Mouse (Mus musculus): ENCODE results near the gene Mta2. TPM values are rescaled to one million over a fixed set of nuclear protein-coding genes. Genes with fewer than 3 reads are reported as not detected.

Mta2 gene
- total and polyA plus RNA-seq, 3 experiments, result 76.9 to 183 (median 177) TPM

DNA sequence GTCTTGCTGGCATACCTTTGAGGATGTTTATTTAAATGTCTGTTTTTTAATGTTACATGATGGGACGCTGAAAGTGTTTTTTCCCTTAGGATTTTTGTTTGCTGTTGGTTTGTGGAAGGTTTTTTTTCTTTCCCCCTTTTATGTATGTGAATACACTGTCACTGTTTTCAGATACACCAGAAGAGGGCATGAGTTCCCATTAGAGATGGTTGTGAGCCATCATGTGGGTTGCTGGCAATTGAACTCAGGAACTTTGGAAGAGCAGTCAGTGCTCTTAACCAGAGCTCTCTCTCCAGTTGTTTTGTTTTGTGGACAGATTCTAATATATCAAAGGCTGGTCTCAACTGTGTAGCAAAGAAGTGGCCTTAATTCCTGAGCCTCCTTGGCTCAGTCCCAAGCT, 33.0 kb downstream of the Mta2 start:
- Histone ChIP-seq H3K27me3 (ENCODE audit: insufficient read depth, low read length) (no peaks in the 10 kb centered on the region), H3K9me3 (replicated peaks) (no peaks in the 10 kb centered on the region), H3K36me3 (replicated peaks) (peaks cover 99% of the 10 kb centered on the region), H3K4me1 (ENCODE audit: insufficient read depth, low read depth, low read length) (peaks cover 88% of the 10 kb centered on the region), H3K4me3 (ENCODE audit: low read depth, low read length) (peak overlapping the region; percentile 13; the same call in 1 of the 2 replicates)
- ATAC-seq (ENCODE audit: extremely low read depth, insufficient number of reproducible peaks, low FRiP score, poor library complexity, severe bottlenecking), result no peak
- no peak for TF ChIP-seq GATA1 (IDR thresholded peaks at IDR 0.05; ENCODE audit: borderline replicate concordance, low read length)
- no peak for TF ChIP-seq POLR2AphosphoS5 (IDR thresholded peaks at IDR 0.05; ENCODE audit: insufficient replicate concordance, low read depth, low read length)
- TF ChIP-seq CTCF (IDR thresholded peaks at IDR 0.05; ENCODE audit: low read depth, low read length), result no peak
- no peak for TF ChIP-seq TAL1 (conservative IDR thresholded peaks at IDR 0.05; ENCODE audit: low read depth, low read length)
- no peak for TF ChIP-seq GATA2 (IDR thresholded peaks at IDR 0.05; ENCODE audit: borderline replicate concordance, low read depth, low read length)
- DNase-seq (ENCODE audit: low spot score), result no peak

DNA sequence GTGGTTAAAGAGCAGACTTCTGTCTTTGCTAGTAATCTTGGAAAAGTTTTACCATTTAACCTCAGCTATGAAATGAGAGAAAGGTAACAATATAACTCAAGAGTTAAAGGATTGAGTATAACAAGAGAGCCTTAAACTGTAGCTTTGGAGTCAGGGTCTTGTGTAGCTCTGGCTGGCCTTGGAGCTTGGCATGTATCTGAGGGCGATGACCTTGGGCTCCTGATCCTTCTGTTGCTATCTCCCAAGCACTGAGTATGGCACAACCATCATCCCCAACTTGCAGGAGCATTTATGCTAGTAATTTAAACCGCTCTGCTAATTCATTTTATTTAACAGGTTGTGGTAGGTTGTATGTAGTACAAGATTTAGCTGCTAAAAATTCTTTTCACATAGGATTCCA, 33.8 kb downstream of the Mta2 start:
- DNase-seq (ENCODE audit: low spot score) (no peak), ATAC-seq (ENCODE audit: extremely low read depth, insufficient number of reproducible peaks, low FRiP score, poor library complexity, severe bottlenecking) (no peak)
- Histone ChIP-seq H3K36me3 (replicated peaks) (peaks cover 99% of the 10 kb centered on the region), H3K9me3 (replicated peaks) (no peaks in the 10 kb centered on the region), H3K27me3 (ENCODE audit: insufficient read depth, low read length) (no peaks in the 10 kb centered on the region), H3K4me3 (ENCODE audit: low read depth, low read length) (no peak overlapping the region), H3K4me1 (ENCODE audit: insufficient read depth, low read depth, low read length) (peaks cover 88% of the 10 kb centered on the region)
- TF ChIP-seq GATA1 (IDR thresholded peaks at IDR 0.05; ENCODE audit: borderline replicate concordance, low read length) (no peak), CTCF (IDR thresholded peaks at IDR 0.05; ENCODE audit: low read depth, low read length) (no peak), TAL1 (conservative IDR thresholded peaks at IDR 0.05; ENCODE audit: low read depth, low read length) (no peak), GATA2 (IDR thresholded peaks at IDR 0.05; ENCODE audit: borderline replicate concordance, low read depth, low read length) (no peak), POLR2AphosphoS5 (IDR thresholded peaks at IDR 0.05; ENCODE audit: insufficient replicate concordance, low read depth, low read length) (no peak)

DNA sequence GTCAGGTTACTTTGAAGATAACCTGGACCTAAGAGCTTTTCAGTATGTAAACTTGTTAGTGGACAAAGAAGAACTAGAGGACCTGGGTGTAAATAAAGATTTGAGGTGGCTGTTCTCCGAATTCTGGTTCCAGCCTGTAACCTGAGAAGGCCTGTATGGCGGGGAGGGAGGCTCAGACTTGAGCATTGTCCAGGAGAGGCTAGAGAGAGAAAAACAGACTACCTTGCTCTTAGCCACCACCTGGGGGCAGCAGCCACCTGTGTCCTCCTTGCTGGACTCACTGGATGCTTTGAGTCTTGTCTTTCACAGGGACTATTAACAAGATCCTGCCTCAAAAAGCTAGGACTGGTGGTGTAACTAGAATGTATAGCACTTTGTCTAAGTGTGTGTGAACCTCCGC, 34.9 kb downstream of the Mta2 start:
- TF ChIP-seq CTCF (IDR thresholded peaks at IDR 0.05; ENCODE audit: low read depth, low read length) (peak; percentile 47; the same call in 1 of the 2 replicates), GATA1 (IDR thresholded peaks at IDR 0.05; ENCODE audit: borderline replicate concordance, low read length) (no peak), GATA2 (IDR thresholded peaks at IDR 0.05; ENCODE audit: borderline replicate concordance, low read depth, low read length) (no peak)
- Histone ChIP-seq H3K27me3 (ENCODE audit: insufficient read depth, low read length) (no peaks in the 10 kb centered on the region), H3K4me3 (ENCODE audit: low read depth, low read length) (no peak overlapping the region), H3K9me3 (replicated peaks) (no peaks in the 10 kb centered on the region), H3K4me1 (ENCODE audit: insufficient read depth, low read depth, low read length) (peaks cover 88% of the 10 kb centered on the region), H3K36me3 (replicated peaks) (peaks cover 98% of the 10 kb centered on the region)
- ATAC-seq (ENCODE audit: extremely low read depth, insufficient number of reproducible peaks, low FRiP score, poor library complexity, severe bottlenecking) (no peak), DNase-seq (ENCODE audit: low spot score) (no peak)

DNA sequence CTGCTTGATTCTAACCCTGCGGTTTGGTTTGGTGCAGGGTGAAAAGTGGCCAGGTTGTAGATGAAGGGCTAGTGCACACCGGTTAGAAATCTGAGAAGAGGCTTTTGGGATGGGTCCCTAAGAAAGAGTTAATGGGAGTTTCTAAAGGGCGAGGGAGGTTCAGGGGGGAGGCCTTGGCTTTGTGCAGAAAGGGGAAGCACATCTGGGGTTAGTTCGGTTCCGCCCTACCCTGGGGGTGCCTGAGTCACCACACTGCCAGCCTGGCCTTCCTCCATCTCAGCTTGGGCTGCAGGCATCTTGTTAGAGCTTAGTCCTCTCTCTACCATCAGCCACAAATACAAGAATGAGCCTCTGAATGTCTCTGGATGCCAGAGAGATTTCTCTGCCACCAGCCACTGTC, 39.1 kb downstream of the Mta2 start:
- H3K9me3 ChIP-seq (replicated peaks), result no peaks in the 10 kb centered on the region
- TF ChIP-seq GATA2 (IDR thresholded peaks at IDR 0.05; ENCODE audit: borderline replicate concordance, low read depth, low read length) (no peak), GATA1 (IDR thresholded peaks at IDR 0.05; ENCODE audit: borderline replicate concordance, low read length) (no peak), TAL1 (conservative IDR thresholded peaks at IDR 0.05; ENCODE audit: low read depth, low read length) (no peak), CTCF (IDR thresholded peaks at IDR 0.05; ENCODE audit: low read depth, low read length) (no peak), POLR2AphosphoS5 (IDR thresholded peaks at IDR 0.05; ENCODE audit: insufficient replicate concordance, low read depth, low read length) (no peak)
- DNase-seq (ENCODE audit: low spot score), result peak; percentile 57
- ATAC-seq (ENCODE audit: extremely low read depth, insufficient number of reproducible peaks, low FRiP score, poor library complexity, severe bottlenecking), result peak; percentile 37; the same call in 1 of the 2 replicates
- H3K36me3 ChIP-seq (replicated peaks), result peaks cover 71% of the 10 kb centered on the region
- peaks cover 83% of the 10 kb centered on the region for H3K4me1 ChIP-seq (ENCODE audit: insufficient read depth, low read depth, low read length)
- no peaks in the 10 kb centered on the region for H3K27me3 ChIP-seq (ENCODE audit: insufficient read depth, low read length)
- H3K4me3 ChIP-seq (ENCODE audit: low read depth, low read length), result no peak overlapping the region

DNA sequence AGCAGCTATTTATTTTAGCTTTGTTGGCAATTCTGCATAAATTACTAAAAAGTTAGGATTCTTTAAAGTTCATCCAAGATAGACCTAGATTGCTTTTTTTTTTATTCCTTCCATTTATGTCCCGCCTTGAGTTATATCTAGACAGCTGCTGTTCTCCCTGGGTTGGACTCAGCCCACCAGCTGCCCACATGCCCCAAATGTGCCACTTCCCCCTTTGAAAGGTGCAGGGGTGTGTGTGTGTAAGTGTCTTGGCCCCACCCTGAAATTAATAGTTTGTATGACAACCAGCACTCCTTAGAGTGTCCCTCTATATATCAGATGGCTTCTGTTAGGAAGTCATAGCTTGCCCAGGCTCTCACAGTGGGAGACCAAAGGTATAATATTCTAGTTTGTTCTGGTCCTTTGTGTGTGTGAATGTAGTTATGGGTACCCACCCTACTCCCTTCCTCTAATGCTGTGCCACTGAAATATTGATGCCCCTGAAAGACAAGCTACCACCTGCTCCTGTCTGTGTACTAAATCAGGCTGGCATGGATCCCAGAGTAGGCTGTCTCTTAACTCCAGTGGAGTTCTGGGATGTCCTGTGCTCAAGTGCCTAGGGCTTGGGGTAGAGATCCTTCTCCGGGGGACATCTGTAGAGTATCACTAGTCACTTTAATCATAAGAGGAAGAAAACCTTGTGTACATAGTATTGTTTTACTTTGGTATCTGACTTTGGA, 39.9 kb downstream of the Mta2 start:
- H3K36me3 ChIP-seq (replicated peaks), result peaks cover 62% of the 10 kb centered on the region
- ATAC-seq (ENCODE audit: extremely low read depth, insufficient number of reproducible peaks, low FRiP score, poor library complexity, severe bottlenecking) (no peak), DNase-seq (ENCODE audit: low spot score) (no peak)
- H3K4me1 ChIP-seq (ENCODE audit: insufficient read depth, low read depth, low read length), result peaks cover 74% of the 10 kb centered on the region
- TF ChIP-seq GATA1 (IDR thresholded peaks at IDR 0.05; ENCODE audit: borderline replicate concordance, low read length), result no peak
- TF ChIP-seq GATA2 (IDR thresholded peaks at IDR 0.05; ENCODE audit: borderline replicate concordance, low read depth, low read length), result no peak
- TF ChIP-seq TAL1 (conservative IDR thresholded peaks at IDR 0.05; ENCODE audit: low read depth, low read length), result no peak
- TF ChIP-seq POLR2AphosphoS5 (IDR thresholded peaks at IDR 0.05; ENCODE audit: insufficient replicate concordance, low read depth, low read length), result no peak; the same call in 1 of the 2 replicates
- no peak for TF ChIP-seq CTCF (IDR thresholded peaks at IDR 0.05; ENCODE audit: low read depth, low read length)
- no peaks in the 10 kb centered on the region for H3K9me3 ChIP-seq (replicated peaks)
- no peak overlapping the region for H3K4me3 ChIP-seq (ENCODE audit: low read depth, low read length)
- H3K27me3 ChIP-seq (ENCODE audit: insufficient read depth, low read length), result no peaks in the 10 kb centered on the region

DNA sequence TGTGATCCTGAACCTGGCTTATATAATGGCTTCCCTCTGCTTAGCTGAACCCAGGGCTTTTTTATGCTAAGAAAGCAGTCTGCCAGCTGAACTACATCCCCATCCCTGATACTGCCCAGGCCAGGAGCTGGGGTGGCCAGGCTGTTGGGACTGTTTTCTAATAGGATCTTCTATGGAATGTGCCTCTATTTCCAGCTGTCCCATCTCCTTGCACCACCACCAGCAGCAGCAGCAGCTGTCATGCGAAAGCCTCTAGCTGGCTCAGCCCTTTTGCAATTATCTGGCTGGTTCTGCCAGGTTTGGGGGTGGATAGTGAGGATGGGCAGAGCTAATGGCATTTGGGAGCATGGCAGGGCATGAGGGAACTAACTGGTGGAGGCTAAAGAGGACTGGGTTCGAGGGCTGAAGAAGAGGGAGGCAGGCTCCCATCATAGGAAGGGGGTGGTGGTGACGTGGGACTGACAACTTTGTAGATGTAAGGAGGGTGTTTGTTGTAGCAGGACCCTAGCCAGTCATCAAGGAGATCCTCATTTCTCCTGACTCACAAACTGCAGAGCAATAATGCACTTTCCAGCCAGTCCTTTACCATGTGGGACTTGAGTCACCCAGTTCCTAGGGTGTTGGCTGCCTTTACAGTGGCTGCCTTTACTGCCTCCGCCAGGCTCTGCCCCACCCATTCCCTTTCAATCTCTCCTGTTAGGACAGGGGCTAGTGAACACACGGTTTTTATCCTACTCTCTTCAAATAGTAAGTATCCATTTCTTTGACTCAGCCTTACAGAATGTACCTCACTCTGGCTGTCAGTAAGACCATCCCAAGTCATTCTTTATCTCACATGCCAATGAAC, 40.9 kb downstream of the Mta2 start:
- Histone ChIP-seq H3K9me3 (replicated peaks) (no peaks in the 10 kb centered on the region), H3K36me3 (replicated peaks) (peaks cover 53% of the 10 kb centered on the region), H3K4me1 (ENCODE audit: insufficient read depth, low read depth, low read length) (peaks cover 70% of the 10 kb centered on the region), H3K4me3 (ENCODE audit: low read depth, low read length) (no peak overlapping the region), H3K27me3 (ENCODE audit: insufficient read depth, low read length) (no peaks in the 10 kb centered on the region)
- TF ChIP-seq CTCF (IDR thresholded peaks at IDR 0.05; ENCODE audit: low read depth, low read length), result no peak
- TF ChIP-seq GATA1 (IDR thresholded peaks at IDR 0.05; ENCODE audit: borderline replicate concordance, low read length), result no peak
- TF ChIP-seq POLR2AphosphoS5 (IDR thresholded peaks at IDR 0.05; ENCODE audit: insufficient replicate concordance, low read depth, low read length), result no peak; the same call in 1 of the 2 replicates
- no peak for TF ChIP-seq GATA2 (IDR thresholded peaks at IDR 0.05; ENCODE audit: borderline replicate concordance, low read depth, low read length)
- TF ChIP-seq TAL1 (conservative IDR thresholded peaks at IDR 0.05; ENCODE audit: low read depth, low read length), result no peak
- DNase-seq (ENCODE audit: low spot score), result no peak
- 0 out of 2 replicates have a peak, but pooled peaks have one; percentile 25 for ATAC-seq (ENCODE audit: extremely low read depth, insufficient number of reproducible peaks, low FRiP score, poor library complexity, severe bottlenecking)
